ENCODE assay signal across 8 mouse cellular contexts in genomic region chr11:20661652-20662051, GRCm38 (mm10).
DNase-seq lines count a peak whose midpoint lies in the region; ATAC-seq and TF ChIP-seq lines count a peak whose summit lies in the region.

No protein-coding gene starts in this region.

- TF ChIP-seq POLR2A in spleen, adult 2 months (IDR thresholded peaks at IDR 0.05; ENCODE audit: low read depth, low read length): no peak

- no peak overlapping the region for H3K4me3 ChIP-seq in spleen, adult 2 months (ENCODE audit: extremely low read depth, insufficient read depth, insufficient read length)
- no peak overlapping the region for H3K4me3 ChIP-seq in embryonic facial prominence, embryonic 14.5 days (ENCODE audit: low read depth, low read length)

- TF ChIP-seq CTCF in spleen, adult 2 months (IDR thresholded peaks at IDR 0.05; ENCODE audit: extremely low read depth, insufficient read depth, insufficient read length, insufficient replicate concordance): peak; percentile 77; the same call in 1 of the 2 replicates

- 35% methylated on average over 4 of the region's 4 CpGs for WGBS in spleen, adult 2 months
- 38% methylated on average over 4 of the region's 4 CpGs for WGBS in embryonic facial prominence, embryonic 14.5 days

- ATAC-seq in frontal cortex, adult (ENCODE audit: low TSS enrichment): peak; percentile 49
- no peak for ATAC-seq in embryonic facial prominence, embryonic 14.5 days (ENCODE audit: low read depth)

- H3K27ac ChIP-seq in spleen, adult 2 months (ENCODE audit: insufficient read depth, low read length): no peak overlapping the region
- no peak overlapping the region for H3K27ac ChIP-seq in embryonic facial prominence, embryonic 14.5 days (replicated peaks; ENCODE audit: low read depth, low read length)

- H3K9me3 ChIP-seq in embryonic facial prominence, embryonic 14.5 days (ENCODE audit: control insufficient read depth, low read length): no peaks in the 10 kb centered on the region

- H3K4me2 ChIP-seq in embryonic facial prominence, embryonic 14.5 days (ENCODE audit: low read depth, low read length): no peak overlapping the region

- H3K36me3 ChIP-seq in spleen, adult 2 months (ENCODE audit: control insufficient read depth, insufficient read depth, low read length): no peaks in the 10 kb centered on the region
- no peaks in the 10 kb centered on the region for H3K36me3 ChIP-seq in embryonic facial prominence, embryonic 14.5 days (ENCODE audit: control insufficient read depth, insufficient read depth, low read length)

- H3K9ac ChIP-seq in embryonic facial prominence, embryonic 14.5 days (ENCODE audit: low read depth, low read length): no peak overlapping the region

- H3K4me1 ChIP-seq in spleen, adult 2 months (ENCODE audit: control insufficient read depth, insufficient read depth, insufficient read length): no peaks in the 10 kb centered on the region
- peaks cover 6% of the 10 kb centered on the region for H3K4me1 ChIP-seq in embryonic facial prominence, embryonic 14.5 days (ENCODE audit: control insufficient read depth, insufficient read depth, low read length)

- no peak for DNase-seq in frontal cortex, postnatal 10 days (ENCODE audit: low spot score in 2 of 2)
- DNase-seq in spleen, adult 2 months (ENCODE audit: low read depth in 1 of 2, low spot score in 2 of 2): peak; percentile 21 to 52
- no peak for DNase-seq in spleen, adult 12 weeks (ENCODE audit: low spot score)
- DNase-seq in embryonic facial prominence, embryonic 14.5 days (ENCODE audit: low spot score): peak; percentile 59
- peak; percentile 67 for DNase-seq in lung, postnatal 14 days
- peak; percentile 68 for DNase-seq in thymus, postnatal 25 days
- no peak for DNase-seq in frontal cortex, postnatal 14 days (ENCODE audit: low spot score in 2 of 2)

- H3K27me3 ChIP-seq in spleen, adult 2 months (ENCODE audit: control insufficient read depth, insufficient read depth, low read length): no peaks in the 10 kb centered on the region
- H3K27me3 ChIP-seq in embryonic facial prominence, embryonic 14.5 days (replicated peaks; ENCODE audit: control insufficient read depth, insufficient read depth, low read length): no peaks in the 10 kb centered on the region

Comparison
In these comparisons a context has a peak if more than half of its experiments do, and no peak if none do; other contexts are left out.
1. DNase-seq: peak in spleen, adult 2 months (2 of 2), embryonic facial prominence, embryonic 14.5 days (single experiment), lung, postnatal 14 days (single experiment) and thymus, postnatal 25 days (single experiment); none in frontal cortex, postnatal 10 days (0 of 2), spleen, adult 12 weeks (single experiment) and frontal cortex, postnatal 14 days (0 of 2).